Mouse (Mus musculus): Measurements from ENCODE around the gene Edc3.

GRCm38 (mm10) chr9:57775736-57776135 is 67.4 kb downstream of the Edc3 start:
- TF ChIP-seq POLR2A (IDR thresholded peaks at IDR 0.05; ENCODE audit: extremely low read depth, insufficient read depth, low read length) (no peak), CTCF (IDR thresholded peaks at IDR 0.05; ENCODE audit: low read depth, low read length) (no peak)

Data from liver, adult 2 months (tissue).